Mouse (Mus musculus) kidney, adult 9 months (tissue): Measurements from ENCODE around the gene Dpf3.
A peak's percentile ranks its signal among the peaks of the same experiment; 100 is the strongest.

Source experiments
- DNase-seq: peaks from one replicate; pipeline ENCODE4 v3.0.0; 2022

Gene Dpf3

GRCm38 (mm10) chr12:83466053-83466452, 21.5 kb downstream of the Dpf3 start:
- DNase-seq = no peak

GRCm38 (mm10) chr12:83460272-83460671, 27.2 kb downstream of the Dpf3 start:
- DNase-seq = no peak

GRCm38 (mm10) chr12:83454697-83455321, 32.7 kb downstream of the Dpf3 start:
- peak; percentile 49 for DNase-seq

DNA sequence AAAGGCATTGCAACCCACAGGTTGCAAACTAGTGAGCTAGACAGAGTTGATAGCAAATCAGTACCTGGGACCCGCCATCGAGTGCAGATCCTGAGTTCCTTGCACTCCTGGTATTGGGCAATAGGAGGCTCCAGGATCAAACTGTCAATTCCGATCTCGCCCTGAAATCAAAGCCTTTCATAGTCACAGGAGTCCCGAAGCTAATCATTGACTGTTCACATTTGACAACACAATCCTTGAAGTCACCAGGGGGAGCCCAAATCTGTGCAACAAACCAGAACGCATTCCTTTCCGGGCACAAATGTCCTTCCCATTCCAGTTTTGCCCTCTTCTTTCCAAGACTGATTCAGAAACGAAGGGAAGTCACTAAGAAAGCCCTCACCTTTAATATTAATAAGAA, 35.7 kb downstream of the Dpf3 start:
- peak; percentile 64 for DNase-seq

DNA sequence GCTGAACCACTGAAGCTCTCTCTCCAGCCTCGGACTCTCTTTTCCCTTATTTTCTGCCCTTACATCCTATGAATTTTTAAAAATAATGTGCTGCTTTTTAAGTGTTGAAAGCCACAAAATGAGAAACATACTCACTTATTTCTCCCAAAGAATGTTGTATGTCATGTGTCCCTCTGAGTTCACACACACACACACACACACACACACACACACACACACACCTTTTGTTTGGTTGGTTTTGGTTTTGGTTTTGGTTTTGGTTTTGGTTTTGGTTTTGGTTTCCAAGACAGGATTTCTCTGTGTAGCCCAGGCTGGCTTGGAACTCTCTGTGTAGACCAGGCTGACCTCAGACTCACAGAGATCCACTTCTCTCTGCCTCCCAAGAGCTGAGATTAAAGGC, 37.0 kb downstream of the Dpf3 start:
- no peak for DNase-seq

DNA sequence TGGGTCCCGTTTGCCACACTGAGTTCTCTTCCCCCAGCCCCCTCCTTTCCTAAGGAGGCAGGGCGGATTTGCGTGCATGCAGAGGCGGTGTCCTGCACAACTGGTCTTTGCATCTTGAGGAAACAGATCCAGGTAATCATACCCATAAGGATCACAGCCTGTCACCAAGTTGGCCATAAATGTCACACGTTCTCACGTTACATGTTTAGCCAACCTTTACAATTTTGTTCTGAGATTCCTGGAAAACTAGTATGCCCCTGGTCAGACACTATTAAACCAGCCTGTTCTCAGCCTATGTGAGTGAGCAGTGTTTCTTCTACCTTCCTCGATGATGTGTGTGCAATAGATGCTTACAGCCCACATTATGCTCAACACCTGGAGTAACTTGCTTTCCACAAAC, 38.3 kb downstream of the Dpf3 start:
- DNase-seq = no peak

GRCm38 (mm10) chr12:83445587-83445986, 41.9 kb downstream of the Dpf3 start:
- peak; percentile 33 for DNase-seq

GRCm38 (mm10) chr12:83444448-83444847, 43.1 kb downstream of the Dpf3 start:
- DNase-seq = no peak

DNA sequence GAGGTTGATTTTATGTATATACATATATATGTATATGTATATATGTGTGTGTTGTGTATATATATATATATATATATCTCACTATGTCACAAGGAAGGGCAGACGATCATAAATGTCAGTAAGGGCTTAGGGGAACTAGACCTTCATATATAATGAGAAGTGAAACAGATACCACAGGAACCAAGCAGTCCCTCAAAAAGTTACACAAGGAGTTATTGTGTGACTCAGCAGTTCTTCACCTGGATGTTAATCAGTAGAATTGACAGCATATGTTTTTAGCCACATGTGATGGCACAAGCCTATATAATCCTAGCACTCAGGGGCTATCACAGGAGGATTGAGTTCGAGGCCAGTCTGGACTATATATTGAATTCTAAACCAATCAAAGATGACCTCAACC, 49.5 kb downstream of the Dpf3 start:
- DNase-seq = no peak

DNA sequence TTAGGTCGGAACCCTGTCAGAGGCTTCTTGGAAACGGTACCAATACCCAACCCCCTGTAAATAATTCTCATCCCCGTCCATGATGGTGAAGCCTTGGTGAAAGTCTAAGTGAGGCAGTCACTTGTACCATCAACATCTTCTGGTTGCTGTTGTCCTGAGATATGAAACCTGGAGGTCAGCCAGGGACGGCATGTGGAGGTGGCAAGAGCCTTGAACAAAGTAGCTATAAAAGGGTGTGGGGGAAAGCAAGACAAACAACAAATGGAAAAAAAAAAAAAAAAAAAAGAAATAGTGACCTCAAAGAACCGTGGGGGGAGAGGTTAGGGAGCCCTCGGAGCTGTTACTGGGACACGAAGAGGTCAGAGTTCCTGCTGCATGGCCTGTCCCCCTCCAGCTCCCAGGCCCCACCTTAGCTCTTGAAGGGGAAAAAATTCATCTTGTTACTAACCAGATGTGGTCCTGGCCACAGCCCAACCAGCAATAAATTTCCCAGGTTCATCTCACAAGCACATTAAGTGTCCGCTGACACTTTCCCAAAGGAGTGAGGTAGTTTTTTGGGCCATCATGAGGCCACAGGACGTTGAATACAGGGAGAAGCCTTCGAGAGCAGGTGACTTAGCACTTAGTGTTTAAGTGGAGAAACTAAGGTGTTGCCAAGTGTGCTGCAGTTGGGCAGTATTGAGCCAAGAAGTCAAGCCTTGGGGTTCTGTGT, 53.4 kb downstream of the Dpf3 start:
- no peak for DNase-seq

DNA sequence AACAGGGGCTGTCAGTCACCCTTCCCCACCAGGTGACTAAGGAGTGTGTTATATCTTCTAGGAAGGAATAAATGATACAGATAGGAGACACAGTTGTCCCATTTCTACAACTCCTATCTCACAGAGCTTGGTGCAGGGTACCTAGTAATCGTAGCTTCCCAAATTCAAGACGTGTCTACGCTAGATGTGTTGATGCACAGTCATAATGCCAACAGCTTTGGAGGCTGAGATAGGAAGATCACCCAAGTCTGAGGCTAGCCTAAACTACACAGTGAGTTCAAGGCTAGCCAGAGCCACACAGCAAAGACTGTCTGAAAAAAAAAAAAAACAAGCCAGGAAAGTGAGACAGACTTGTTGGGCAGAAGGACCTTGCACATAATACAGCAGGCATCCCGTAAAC, 54.1 kb downstream of the Dpf3 start:
- no peak for DNase-seq

GRCm38 (mm10) chr12:83430207-83430606, 57.3 kb downstream of the Dpf3 start:
- no peak for DNase-seq

- no peak for DNase-seq
These were observed 59.5 kb downstream of the Dpf3 start for GRCm38 (mm10) chr12:83428016-83428415.

- DNase-seq = no peak
These were observed 59.9 kb downstream of the Dpf3 start for GRCm38 (mm10) chr12:83427601-83428000.

GRCm38 (mm10) chr12:83426326-83426725, 61.2 kb downstream of the Dpf3 start:
- no peak for DNase-seq

- no peak for DNase-seq
These were observed 61.8 kb downstream of the Dpf3 start for GRCm38 (mm10) chr12:83425736-83426135.

GRCm38 (mm10) chr12:83424720-83425444, 62.6 kb downstream of the Dpf3 start:
- DNase-seq = no peak

- no peak for DNase-seq
These were observed 63.3 kb downstream of the Dpf3 start for GRCm38 (mm10) chr12:83424086-83424719.

DNA sequence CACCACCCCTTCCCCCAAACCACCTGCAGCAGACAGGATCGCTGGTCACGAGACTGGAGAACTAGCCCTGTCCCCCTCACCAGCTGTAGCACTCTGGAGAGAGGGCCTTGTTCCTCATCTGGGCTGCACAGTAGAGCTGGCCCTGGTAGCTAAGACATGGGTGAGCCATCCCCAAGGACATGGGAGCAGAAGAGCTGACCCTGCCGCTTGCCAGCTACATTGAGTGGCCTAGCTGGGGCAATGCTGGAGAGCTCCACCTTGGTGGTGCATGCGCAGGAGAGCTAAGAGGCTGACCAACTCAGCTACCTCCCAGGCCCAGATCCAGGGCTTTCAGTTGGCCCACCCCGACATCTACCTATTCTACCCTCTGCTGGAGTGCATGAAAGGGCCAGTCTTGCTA, 67.2 kb downstream of the Dpf3 start:
- DNase-seq = no peak

DNA sequence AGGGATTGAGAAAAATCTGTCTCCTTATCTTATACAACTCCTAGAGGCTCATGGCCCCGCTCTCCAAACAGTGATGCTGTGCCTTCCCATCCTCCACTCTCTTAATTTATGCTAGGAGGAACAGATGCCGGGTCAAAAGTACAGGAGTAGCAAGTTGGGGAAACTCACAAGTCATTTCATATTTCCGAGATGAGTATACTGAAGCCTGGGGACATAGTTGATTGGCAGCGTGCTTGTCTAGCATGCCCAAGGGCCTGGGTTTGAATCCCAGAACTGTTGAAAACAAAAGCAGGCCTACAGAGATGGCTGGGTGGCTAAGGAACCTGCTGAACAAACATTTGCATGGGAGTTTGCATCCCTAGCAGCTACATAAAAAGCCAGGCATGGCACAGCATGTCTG, 72.3 kb downstream of the Dpf3 start:
- DNase-seq = no peak

DNA sequence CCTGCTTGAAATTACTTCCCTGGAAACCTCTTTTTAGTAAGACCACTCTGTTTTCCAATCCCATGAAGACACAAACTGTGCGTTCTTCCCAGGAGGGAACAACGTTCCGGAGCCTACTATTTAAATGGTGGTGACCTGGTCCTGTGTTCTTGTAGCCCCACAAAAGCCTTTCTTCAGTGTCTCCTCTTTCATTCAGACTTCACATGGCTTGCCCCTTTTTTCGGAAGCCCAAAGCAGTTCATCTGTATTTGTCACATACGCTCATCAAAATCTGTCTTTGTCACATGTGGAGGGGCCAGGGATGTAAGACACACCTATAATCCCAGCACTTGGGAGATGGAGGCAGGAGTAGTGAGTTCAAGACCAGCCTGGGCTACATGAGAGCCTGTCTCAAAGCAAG, 73.8 kb downstream of the Dpf3 start:
- no peak for DNase-seq

GRCm38 (mm10) chr12:83411721-83412521, 75.6 kb downstream of the Dpf3 start:
- DNase-seq = no peak

DNA sequence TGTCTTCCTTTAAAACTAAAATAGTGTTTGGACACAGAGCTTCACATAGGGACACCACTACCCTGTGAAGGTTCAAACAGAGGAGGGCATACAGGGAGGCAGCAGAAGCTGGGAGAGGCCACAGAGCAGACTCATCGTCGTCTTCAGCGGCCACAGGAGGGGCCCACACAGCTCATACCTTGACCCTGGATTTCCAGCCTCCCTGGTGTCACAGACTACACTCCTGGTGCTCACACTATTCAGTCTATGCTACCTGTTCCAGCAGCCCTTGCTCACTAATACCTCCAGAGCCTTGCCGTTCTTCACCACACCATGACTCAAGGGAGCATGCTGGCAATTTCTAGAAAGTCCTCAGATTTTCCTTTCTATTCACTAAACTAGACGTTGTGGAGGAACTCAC, 76.5 kb downstream of the Dpf3 start:
- no peak for DNase-seq
